Mouse (Mus musculus) small intestine, adult 10 weeks (tissue): ENCODE results near the gene Diras1. TPM values are rescaled to one million over a fixed set of nuclear protein-coding genes. Genes with fewer than 3 reads are reported as not detected.

ENCODE experiments used
- polyA plus RNA-seq: library from polyadenylated mRNA; stranded (reverse); fragments of 350-450 nt; fragmentation: Illumina TruSeq; extraction: RNeasy Lipid Tissue Mini Kit (QIAGEN cat#74804); gene quantifications from one replicate; pipeline ENCODE4 v1.2.3, GENCODE M21; 2014; ENCODE audit warnings: low replicate concordance

Diras1 gene
- 0.15 TPM for polyA plus RNA-seq

DNA sequence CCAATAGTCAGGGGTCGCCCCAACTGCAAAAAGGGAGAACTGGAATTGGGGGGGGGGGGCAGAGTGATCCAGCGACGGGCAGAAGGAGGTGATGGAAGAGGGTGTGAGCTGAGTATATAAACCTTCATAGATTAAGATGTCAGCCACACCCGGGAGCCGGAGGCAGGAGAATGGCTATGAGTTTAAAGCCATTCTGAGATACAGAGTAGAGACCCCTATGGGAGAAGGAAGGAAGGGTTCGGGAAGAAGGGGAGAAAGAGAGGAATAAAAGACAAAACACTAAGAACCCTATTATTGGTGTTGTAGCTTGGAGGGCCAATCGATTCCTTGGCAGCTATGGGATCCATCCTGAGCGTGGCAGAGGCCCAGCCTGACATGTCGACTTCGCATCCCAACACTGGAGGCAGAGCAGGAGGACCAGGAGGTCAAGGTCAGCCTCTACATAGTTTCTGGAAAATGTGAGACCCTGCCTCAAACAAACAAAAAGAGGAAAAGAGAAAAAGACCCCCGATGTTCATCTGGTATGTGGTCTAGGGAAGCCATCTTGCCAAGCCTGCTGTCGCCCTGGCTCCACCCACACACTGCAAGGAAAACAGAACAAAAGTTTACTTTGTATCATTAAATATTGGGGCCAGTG lies at the start of gene Diras1:
TSS of gene Diras1 (minus strand) at position 24 of the 637 bp plus-strand sequence.

DNA sequence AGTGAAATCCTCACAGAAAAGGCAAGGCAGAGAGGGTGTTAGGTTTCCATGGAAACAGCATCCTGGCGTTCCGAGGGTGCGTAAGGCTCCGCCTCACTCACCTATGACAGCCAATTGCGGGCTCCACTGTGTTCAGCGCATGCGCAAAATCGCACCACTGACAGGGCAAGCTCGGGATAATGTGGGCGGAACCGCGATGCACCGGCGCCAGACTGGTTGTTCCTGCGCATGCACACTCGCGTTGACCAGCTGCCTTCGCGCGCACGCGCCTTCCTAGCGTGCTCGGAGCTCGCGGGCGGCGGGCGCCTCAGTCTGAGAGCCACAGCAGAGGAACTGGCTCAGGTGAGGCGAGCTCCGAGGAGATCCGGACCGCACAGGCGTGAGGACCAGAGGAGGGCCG lies 44.4 kb upstream of the Diras1 start, which contains the start of gene Thop1:
TSS of gene Thop1 (plus strand) at position 200 of the 400 bp plus-strand sequence.

DNA sequence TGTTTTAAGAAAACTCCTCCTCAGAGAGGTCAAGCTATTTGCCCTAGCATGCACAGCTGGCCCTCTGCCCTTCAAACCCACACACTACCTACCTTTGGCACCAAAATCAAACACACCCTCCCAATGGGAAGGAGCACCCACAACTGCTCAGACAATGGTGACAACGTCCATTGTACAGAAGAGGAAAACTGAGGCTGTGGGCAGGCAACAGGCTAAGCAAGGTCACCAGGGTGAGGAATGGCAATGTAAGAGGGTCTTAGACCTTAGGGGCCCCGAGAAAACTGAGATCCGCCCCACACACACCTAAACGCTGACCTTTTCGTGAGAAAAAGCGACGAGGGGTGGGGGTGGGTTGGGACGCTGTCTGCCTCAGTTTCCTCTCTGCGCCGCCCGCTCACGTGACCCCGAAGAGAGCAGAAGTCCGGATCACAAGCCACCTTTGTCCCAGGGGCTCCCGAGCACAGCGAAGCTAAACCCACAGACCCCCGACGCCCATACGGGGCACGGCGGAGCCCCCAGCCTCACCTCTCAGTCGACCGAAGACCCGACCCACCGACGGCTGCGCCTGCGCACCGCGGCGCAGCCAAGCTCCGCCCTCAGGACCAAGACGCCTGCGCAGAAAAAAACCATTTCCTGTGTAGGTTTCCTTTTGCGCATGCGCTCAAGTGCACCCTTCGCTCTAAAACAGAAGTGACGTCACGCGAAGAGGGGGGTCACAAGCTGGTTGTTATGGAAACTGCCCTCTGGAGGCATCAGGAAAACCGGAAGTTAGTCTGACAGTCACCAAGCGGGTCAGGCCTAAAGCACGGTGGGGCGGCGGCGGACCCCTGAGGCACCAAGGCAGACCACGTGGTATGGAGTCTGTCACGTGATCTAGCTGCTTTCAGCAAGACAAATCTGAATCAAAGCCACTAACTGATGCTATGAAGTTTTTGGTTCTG lies 34.4 kb upstream of the Diras1 start, which contains the start of gene Sgta:
TSS of gene Sgta (minus strand) at position 579 of the 941 bp plus-strand sequence.

DNA sequence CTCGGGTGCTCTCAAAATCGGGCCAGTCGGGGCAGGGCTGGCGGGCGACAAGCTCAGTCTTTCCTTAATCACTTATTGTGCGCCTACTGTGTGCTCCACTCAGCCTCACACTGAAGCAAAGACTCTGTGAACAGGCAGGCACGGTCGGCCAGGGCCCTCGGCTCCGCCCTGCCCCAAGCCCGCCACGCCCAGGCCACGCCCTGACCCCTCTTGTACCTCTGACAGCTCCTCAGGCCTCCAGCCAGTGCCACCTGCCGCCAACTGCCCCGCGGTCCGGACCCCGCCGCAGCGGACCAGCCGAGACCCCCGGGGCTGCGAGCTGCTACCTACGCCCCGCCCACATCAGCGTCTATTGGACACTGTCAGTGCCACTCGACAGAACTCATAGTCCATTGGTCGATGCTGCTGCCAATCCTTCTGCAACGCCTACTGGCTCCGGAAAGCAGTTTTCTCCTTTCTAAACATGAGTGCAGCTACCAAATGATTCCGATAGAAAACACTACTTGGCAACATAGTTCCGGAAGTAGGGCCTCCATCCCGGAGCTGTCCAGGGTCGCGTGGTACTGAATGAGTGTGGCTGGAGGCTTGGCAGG lies 11.6 kb upstream of the Diras1 start, which contains the start of gene Slc39a3:
TSS of gene Slc39a3 (minus strand) at position 439 of the 593 bp plus-strand sequence.

DNA sequence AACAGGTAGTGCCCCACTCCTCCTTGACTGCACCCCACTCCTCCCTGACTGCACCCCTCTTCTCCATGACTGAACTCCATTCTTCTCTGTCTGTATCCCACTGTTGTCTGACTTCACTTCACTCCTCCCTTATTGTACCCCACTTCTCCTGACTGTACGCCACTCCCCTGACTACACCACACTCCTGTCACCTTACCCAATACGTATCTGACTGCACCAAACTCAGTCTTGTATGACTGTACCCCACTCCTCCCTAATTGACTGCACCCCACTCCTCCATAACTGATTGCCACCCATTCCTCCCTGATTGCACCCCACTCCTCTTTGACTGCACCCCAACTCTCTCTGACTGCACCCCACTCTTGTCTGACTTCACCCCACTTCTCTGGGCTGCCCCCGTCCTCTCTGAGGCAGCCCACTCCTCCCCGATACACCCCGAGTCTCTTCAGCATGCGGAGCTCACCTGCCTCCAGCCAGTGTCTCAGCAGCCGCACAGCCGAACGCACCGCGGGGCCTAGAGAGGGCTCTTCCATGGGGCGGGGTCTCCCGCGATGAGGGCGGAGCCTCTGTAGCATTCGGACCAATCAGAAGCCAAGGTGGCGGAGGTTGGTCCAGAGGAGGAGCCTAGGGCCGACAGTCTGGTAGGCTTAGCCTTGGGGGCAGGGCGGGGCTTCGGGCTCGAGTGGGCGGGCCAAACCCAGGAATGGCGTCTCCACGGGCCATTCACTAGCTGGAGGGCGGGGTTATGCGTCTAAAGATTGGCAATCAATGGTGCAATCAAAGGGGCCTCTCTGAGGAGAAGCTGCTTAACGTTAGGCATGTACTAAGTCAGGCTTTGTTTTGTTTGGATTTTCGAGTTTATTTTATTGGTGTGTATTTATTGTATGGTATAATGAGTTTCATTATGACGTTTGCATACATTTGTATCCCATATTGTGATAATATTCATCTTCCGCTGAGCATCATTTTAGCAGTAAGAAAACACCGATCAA lies 10.8 kb downstream of the Diras1 start, which contains the start of gene Gng7:
TSS of gene Gng7 (minus strand) at position 553 of the 992 bp plus-strand sequence.

Other genes with a start within 250 kb of the Diras1 start
- 1.9 TPM for gene Sf3a2, start 227.5 kb downstream of the Diras1 start, polyA plus RNA-seq
- not detected for gene Plekhj1, start 227.0 kb downstream of the Diras1 start, polyA plus RNA-seq
- gene Amh, start 220.4 kb downstream of the Diras1 start, polyA plus RNA-seq, result not detected
- not detected for gene Jsrp1, start 212.2 kb downstream of the Diras1 start, polyA plus RNA-seq
- gene Oaz1, start 199.0 kb downstream of the Diras1 start, polyA plus RNA-seq, result 174 TPM
- gene Lingo3, start 181.6 kb downstream of the Diras1 start, polyA plus RNA-seq, result not detected
- gene Lsm7, start 170.5 kb downstream of the Diras1 start, polyA plus RNA-seq, result not detected
- 0.11 TPM for gene Sppl2b, start 170.4 kb downstream of the Diras1 start, polyA plus RNA-seq
- gene Tmprss9, start 153.8 kb downstream of the Diras1 start, polyA plus RNA-seq, result not detected
- not detected for gene Timm13, start 124.7 kb downstream of the Diras1 start, polyA plus RNA-seq
- gene Lmnb2, start 107.4 kb downstream of the Diras1 start, polyA plus RNA-seq, result 0.45 TPM
- gene Gadd45b, start 95.6 kb downstream of the Diras1 start, polyA plus RNA-seq, result 9.7 TPM
- gene Gng7, start 10.7 kb downstream of the Diras1 start, polyA plus RNA-seq, result not detected
- 0.19 TPM for gene Slc39a3, start 11.8 kb upstream of the Diras1 start, polyA plus RNA-seq
- gene Sgta, start 34.5 kb upstream of the Diras1 start, polyA plus RNA-seq, result 0.41 TPM
- gene Thop1, start 44.4 kb upstream of the Diras1 start, polyA plus RNA-seq, result not detected
- 29.5 TPM for gene Creb3l3, start 73.2 kb upstream of the Diras1 start, polyA plus RNA-seq
- 4.5 TPM for gene Map2k2, start 80.3 kb upstream of the Diras1 start, polyA plus RNA-seq
- 19.8 TPM for gene Zbtb7a, start 109.6 kb upstream of the Diras1 start, polyA plus RNA-seq
- gene Pias4, start 142.3 kb upstream of the Diras1 start, polyA plus RNA-seq, result not detected
- gene Eef2, start 151.0 kb upstream of the Diras1 start, polyA plus RNA-seq, result 3.2 TPM
- gene Dapk3, start 157.3 kb upstream of the Diras1 start, polyA plus RNA-seq, result not detected
- not detected for gene 4930442H23Rik, start 158.2 kb upstream of the Diras1 start, polyA plus RNA-seq
- not detected for gene Nmrk2, start 176.4 kb upstream of the Diras1 start, polyA plus RNA-seq
- gene Atcay, start 205.2 kb upstream of the Diras1 start, polyA plus RNA-seq, result not detected
- 0.41 TPM for gene Zfr2, start 207.5 kb upstream of the Diras1 start, polyA plus RNA-seq
- gene Matk, start 227.3 kb upstream of the Diras1 start, polyA plus RNA-seq, result not detected
- gene Mrpl54, start 241.3 kb upstream of the Diras1 start, polyA plus RNA-seq, result 0.89 TPM
- gene Apba3, start 241.3 kb upstream of the Diras1 start, polyA plus RNA-seq, result not detected